Mouse (Mus musculus) CH12.LX (cell line): Measurements from ENCODE around the gene Hacd1. TPM values are rescaled to one million over a fixed set of nuclear protein-coding genes. Genes with fewer than 3 reads are reported as not detected.

Experiments
- DNase-seq: peaks from one replicate; pipeline ENCODE4 v3.0.0-alpha.2; 2013; ENCODE audit errors: extremely low read depth
- H3K27ac ChIP-seq: 2 replicates; pipeline ENCODE4 v1.5.1; 2012; ENCODE audit warnings: low read depth, mild to moderate bottlenecking, control low read depth, moderate library complexity; ENCODE audit not compliant: insufficient read depth
- H3K27me3 ChIP-seq: replicated peaks from 2 replicates; pipeline ENCODE3; 2012; ENCODE audit warnings: inconsistent platforms
- H3K36me3 ChIP-seq, 2 experiments: replicated peaks in 1 of 2; 2 replicates each; pipeline versions ENCODE3 to v1.6.1; 2012; ENCODE audit warnings: inconsistent platforms in 1 of 2, low read length in 1 of 2, mild to moderate bottlenecking in 1 of 2, mixed read lengths in 1 of 2, moderate library complexity in 1 of 2; ENCODE audit not compliant: control insufficient read depth in 1 of 2, insufficient read depth in 1 of 2
- H3K4me1 ChIP-seq, 2 experiments: 2 replicates each; pipeline ENCODE4 v1.6.1; 2012; ENCODE audit warnings: inconsistent platforms in 1 of 2, moderate library complexity in 1 of 2; ENCODE audit not compliant: insufficient read depth in 2 of 2, control insufficient read depth in 1 of 2
- H3K4me2 ChIP-seq: 2 replicates; pipeline ENCODE4 v1.6.1; 2012; ENCODE audit warnings: low read depth, mild to moderate bottlenecking, control low read depth; ENCODE audit not compliant: poor library complexity, insufficient read depth, severe bottlenecking
- H3K4me3 ChIP-seq, 3 experiments: fragments of 150-350 bp in 1 of 3; sonication (generic) in 1 of 3; replicated peaks in 1 of 3; 2 replicates each; pipeline versions ENCODE3 to v1.5.1; 2011 to 2012; ENCODE audit warnings: low read depth in 2 of 3, low read length in 2 of 3, mild to moderate bottlenecking in 2 of 3, moderate library complexity in 2 of 3, control low read depth in 1 of 3, improper control_type of control experiment in 1 of 3, inconsistent platforms in 1 of 3, mixed read lengths in 1 of 3; ENCODE audit not compliant: poor library complexity in 1 of 3
- H3K79me2 ChIP-seq: replicated peaks from 2 replicates; pipeline ENCODE4 v1.6.1; 2012; ENCODE audit warnings: mild to moderate bottlenecking, moderate library complexity; ENCODE audit not compliant: control insufficient read depth, poor library complexity, insufficient read depth, severe bottlenecking; ENCODE audit errors: extremely low read depth
- H3K9ac ChIP-seq: 2 replicates; pipeline ENCODE4 v1.6.1; 2012; ENCODE audit warnings: low read depth, mild to moderate bottlenecking, control low read depth, moderate library complexity; ENCODE audit not compliant: insufficient read depth
- H3K9me3 ChIP-seq: replicated peaks from 2 replicates; pipeline ENCODE3; 2012; ENCODE audit warnings: low read length, inconsistent platforms, mixed read lengths
- BHLHE40 ChIP-seq: IDR thresholded peaks from 2 replicates; pipeline ENCODE4 v1.6.1; 2011; ENCODE audit warnings: mild to moderate bottlenecking, low read depth, low read length, improper control_type of control experiment
- E2F4 ChIP-seq: IDR thresholded peaks from 2 replicates; pipeline ENCODE4 v1.6.1; 2011; ENCODE audit warnings: low read depth, low read length, improper control_type of control experiment; ENCODE audit not compliant: insufficient replicate concordance
- EP300 ChIP-seq: IDR thresholded peaks from 2 replicates; pipeline ENCODE4 v1.6.1; 2011; ENCODE audit warnings: low read length, improper control_type of control experiment
- JUND ChIP-seq: conservative IDR thresholded peaks from 2 replicates; pipeline ENCODE4 v1.6.1; 2011; ENCODE audit warnings: low read depth, low read length, improper control_type of control experiment
- KAT2A ChIP-seq: IDR thresholded peaks from 2 replicates; pipeline ENCODE4 v1.6.1; 2012; ENCODE audit warnings: low read length, improper control_type of control experiment, inconsistent platforms; ENCODE audit not compliant: insufficient replicate concordance
- MAZ ChIP-seq: IDR thresholded peaks from 2 replicates; pipeline ENCODE4 v1.6.1; 2012; ENCODE audit warnings: low read depth, mild to moderate bottlenecking, inconsistent platforms, low read length, improper control_type of control experiment, moderate library complexity
- MXI1 ChIP-seq: IDR thresholded peaks from 2 replicates; pipeline ENCODE4 v1.6.1; 2011; ENCODE audit warnings: mild to moderate bottlenecking, low read depth, low read length, improper control_type of control experiment
- NELFE ChIP-seq: IDR thresholded peaks from 2 replicates; pipeline ENCODE4 v1.6.1; 2011; ENCODE audit warnings: low read depth, low read length, improper control_type of control experiment
- POLR2A ChIP-seq: IDR thresholded peaks from 2 replicates; pipeline ENCODE4 v1.6.1; 2011; ENCODE audit warnings: low read depth, mild to moderate bottlenecking, improper control_type of control experiment, low read length
- POLR2AphosphoS2 ChIP-seq: IDR thresholded peaks from 2 replicates; pipeline ENCODE4 v1.6.1; 2011; ENCODE audit warnings: low read depth, low read length, improper control_type of control experiment
- TBP ChIP-seq: conservative IDR thresholded peaks from 2 replicates; pipeline ENCODE4 v1.6.1; 2011; ENCODE audit warnings: low read depth, low read length, improper control_type of control experiment
- UBTF ChIP-seq: IDR thresholded peaks from 2 replicates; pipeline ENCODE4 v1.6.1; 2012; ENCODE audit warnings: low read depth, mild to moderate bottlenecking, inconsistent platforms, low read length, improper control_type of control experiment, moderate library complexity
- ZC3H11A ChIP-seq: IDR thresholded peaks from 2 replicates; pipeline ENCODE4 v1.6.1; 2012; ENCODE audit warnings: low read depth, mild to moderate bottlenecking, inconsistent platforms, low read length, improper control_type of control experiment
- ZNF384 ChIP-seq: IDR thresholded peaks from 2 replicates; pipeline ENCODE4 v1.6.1; 2012; ENCODE audit warnings: low read depth, low read length, improper control_type of control experiment, inconsistent platforms
- dilution Hi-C: fragments of 300-500 bp; cut with MboI; formaldehyde crosslinking; loops from 2 replicates; pipeline ENCODE4 v1.14.3; 2020; ENCODE audit warnings: low sequenced_read_pairs; ENCODE audit not compliant: extremely low pct_unique_long_range_greater_than_20kb, extremely low pct_ligation_motif_present
- in situ Hi-C: fragments of 300-500 bp; cut with MboI; formaldehyde crosslinking; loops from 3 replicates; pipeline ENCODE4 v1.14.3; 2019; ENCODE audit warnings: low sequenced_read_pairs, low pct_ligation_motif_present, low pct_unique_long_range_greater_than_20kb, mixed read lengths
- polyA plus RNA-seq: library from polyadenylated mRNA; unstranded; fragments of >175 nt; gene quantifications from 2 replicates; pipeline ENCODE4 v1.2.1, GENCODE M21; 2012; ENCODE audit warnings: low read depth; ENCODE audit not compliant: insufficient read length
- total RNA-seq, 2 experiments: library from RNA; depleted of rRNA; stranded (reverse); fragments of 300-350 nt in 1 of 2; fragments of >200 nt in 1 of 2; gene quantifications; 2 replicates each; pipeline ENCODE4 v1.2.3; 2012 to 2014

The Hacd1 gene
- total and polyA plus RNA-seq, 3 experiments, result 18.3 to 55.4 (median 28.5) TPM

- no peak for TF ChIP-seq MXI1
- no peak for TF ChIP-seq KAT2A
- TF ChIP-seq EP300, result no peak
- TF ChIP-seq TBP, result no peak
- TF ChIP-seq ZNF384, result no peak
- TF ChIP-seq E2F4, result no peak
These were observed 200.4 kb downstream of the Hacd1 start (continued) for GRCm38 (mm10) chr2:13855510-13855909.

- dilution Hi-C loops, result no loop called here
- TF ChIP-seq UBTF, result no peak
- TF ChIP-seq JUND, result no peak
- TF ChIP-seq NELFE, result no peak
- TF ChIP-seq BHLHE40, result no peak
- Histone ChIP-seq H3K4me2 (no peak overlapping the region), H3K36me3 (no peaks in the 10 kb centered on the region), H3K4me3 (no peak overlapping the region), H3K9ac (no peak overlapping the region), H3K9me3 (no peaks in the 10 kb centered on the region), H3K27me3 (no peaks in the 10 kb centered on the region), H3K4me1 (no peaks in the 10 kb centered on the region), H3K79me2 (no peaks in the 10 kb centered on the region), H3K27ac (no peak overlapping the region)
- in situ Hi-C loops, result no loop called here
- no peak for DNase-seq
These were observed 219.6 kb downstream of the Hacd1 start for GRCm38 (mm10) chr2:13836310-13836709.

GRCm38 (mm10) chr2:13834989-13835388 is 220.9 kb downstream of the Hacd1 start:
- Histone ChIP-seq H3K4me1 (no peaks in the 10 kb centered on the region), H3K4me2 (no peak overlapping the region), H3K27ac (no peak overlapping the region), H3K9me3 (no peaks in the 10 kb centered on the region), H3K27me3 (no peaks in the 10 kb centered on the region), H3K36me3 (no peaks in the 10 kb centered on the region), H3K9ac (no peak overlapping the region), H3K4me3 (no peak overlapping the region), H3K79me2 (no peaks in the 10 kb centered on the region)
- TF ChIP-seq POLR2A (no peak), MAZ (no peak), POLR2AphosphoS2 (no peak)
- in situ Hi-C loops (no loop called here), dilution Hi-C loops (no loop called here)
- DNase-seq, result no peak

- dilution Hi-C loops, result no loop called here
- H3K4me2 ChIP-seq, result no peak overlapping the region
- H3K9ac ChIP-seq, result no peak overlapping the region
- H3K36me3 ChIP-seq, result no peaks in the 10 kb centered on the region
- in situ Hi-C loops, result no loop called here
- no peaks in the 10 kb centered on the region for H3K79me2 ChIP-seq
- H3K27me3 ChIP-seq, result no peaks in the 10 kb centered on the region
- TF ChIP-seq ZC3H11A (no peak), E2F4 (no peak)
- no peaks in the 10 kb centered on the region for H3K4me1 ChIP-seq
- H3K27ac ChIP-seq, result no peak overlapping the region
- no peak overlapping the region for H3K4me3 ChIP-seq
- H3K9me3 ChIP-seq, result no peaks in the 10 kb centered on the region
- no peak for DNase-seq
These were observed 239.3 kb downstream of the Hacd1 start for GRCm38 (mm10) chr2:13816645-13817044.
